Mouse (Mus musculus) limb, embryonic 14.5 days (tissue): ENCODE data around the gene Paox. TPM values are rescaled to one million over a fixed set of nuclear protein-coding genes. Genes with fewer than 3 reads are reported as not detected.
A peak's percentile ranks its signal among the peaks of the same experiment; 100 is the strongest.

ENCODE experiments used
- ATAC-seq: fragments of 200-750 bp; cut with Nextera tagmentation; 2 replicates; pipeline ENCODE4 v1.8.0; 2017; ENCODE audit warnings: low read depth, moderate number of reproducible peaks, moderate TSS enrichment; ENCODE audit not compliant: low FRiP score
- DNase-seq: peaks from one replicate; pipeline ENCODE4 v3.0.0-alpha.2; 2015; ENCODE audit warnings: low spot score
- H3K27ac ChIP-seq: fragments of 300-500 bp; sonication (generic); replicated peaks from 2 replicates; pipeline ENCODE4 v1.5.1; 2014; ENCODE audit warnings: low read depth, mild to moderate bottlenecking, low read length, moderate library complexity, mixed read lengths
- H3K27me3 ChIP-seq: fragments of 300-500 bp; sonication (generic); 2 replicates; pipeline ENCODE4 v1.6.1; 2014; ENCODE audit warnings: low read length, mixed read lengths; ENCODE audit not compliant: control insufficient read depth, insufficient read depth
- H3K36me3 ChIP-seq: fragments of 300-500 bp; sonication (generic); 2 replicates; pipeline ENCODE4 v1.6.1; 2014; ENCODE audit warnings: mild to moderate bottlenecking, low read length, moderate library complexity, mixed read lengths; ENCODE audit not compliant: control insufficient read depth, insufficient read depth
- H3K4me1 ChIP-seq: fragments of 300-500 bp; sonication (generic); 2 replicates; pipeline ENCODE4 v1.6.1; 2014; ENCODE audit warnings: antibody characterized with exemption, low read length, mixed read lengths; ENCODE audit not compliant: control insufficient read depth, insufficient read depth
- H3K4me2 ChIP-seq: fragments of 300-500 bp; sonication (generic); replicated peaks from 2 replicates; pipeline ENCODE4 v1.6.1; 2014; ENCODE audit warnings: low read depth, mild to moderate bottlenecking, low read length, moderate library complexity; ENCODE audit not compliant: severe bottlenecking
- H3K4me3 ChIP-seq: fragments of 300-500 bp; sonication (generic); replicated peaks from 2 replicates; pipeline ENCODE4 v1.5.1; 2014; ENCODE audit warnings: low read length
- H3K9ac ChIP-seq: fragments of 300-500 bp; sonication (generic); 2 replicates; pipeline ENCODE4 v1.6.1; 2014; ENCODE audit warnings: mild to moderate bottlenecking, low read depth, low read length, moderate library complexity; ENCODE audit not compliant: severe bottlenecking
- H3K9me3 ChIP-seq: fragments of 300-500 bp; sonication (generic); 2 replicates; pipeline ENCODE4 v1.6.1; 2016; ENCODE audit warnings: low read length; ENCODE audit not compliant: control insufficient read depth
- POLR2A ChIP-seq: fragments of 200-500 bp; IDR thresholded peaks from 2 replicates; pipeline ENCODE4 v1.8.0; 2012; ENCODE audit warnings: inconsistent platforms, mild to moderate bottlenecking, moderate library complexity, borderline replicate concordance; ENCODE audit not compliant: insufficient read depth, insufficient read length; ENCODE audit errors: extremely low read depth
- WGBS: fragments of 180-500 bp; shearing (Covaris S2); extraction: QIAGEN DNeasy Blood & Tissue Kit; methylation state at CpG from one replicate; pipeline ENCODE4 v1.1.7; 2014; 5-methylcytosine and 5-hydroxymethylcytosine counted together
- polyA plus RNA-seq, 2 experiments: library from polyadenylated mRNA; depleted of rRNA in 1 of 2; stranded (reverse) in 1 of 2; unstranded in 1 of 2; fragments of >200 nt; fragmentation: Nextera tagmentation in 1 of 2; extraction: Ambion mirVana in 1 of 2; gene quantifications; 2 replicates each; pipeline versions ENCODE4 v1.2.1 to v1.2.3; 2012 to 2014

Gene Paox
- polyA plus RNA-seq, 2 experiments, result 12.6 to 17.8 TPM

DNA sequence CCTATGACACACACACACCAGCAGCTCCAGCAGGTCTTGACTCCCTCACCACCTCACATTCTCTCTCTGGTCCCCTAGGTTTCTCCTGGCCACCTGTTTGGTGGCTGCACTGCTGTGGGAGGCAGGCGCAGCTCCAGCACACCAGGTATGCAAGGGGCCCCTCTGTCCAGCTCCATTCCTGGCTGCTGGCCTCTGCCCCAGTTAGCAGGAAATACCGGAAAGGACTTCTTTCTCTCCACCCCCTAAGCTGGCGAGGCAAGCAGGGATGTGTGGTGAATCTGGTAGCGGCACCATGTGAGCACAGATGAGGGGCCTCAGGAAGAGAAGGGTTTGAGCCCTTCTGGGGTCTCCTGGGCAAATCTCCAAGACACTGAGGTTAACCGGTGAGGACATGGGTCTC lies 20.6 kb upstream of the Paox start:
- ATAC-seq (no peak), DNase-seq (no peak)
- WGBS, result 41% methylated on average over 5 of the region's 5 CpGs
- Histone ChIP-seq H3K9me3 (no peaks in the 10 kb centered on the region), H3K27me3 (no peaks in the 10 kb centered on the region), H3K36me3 (no peaks in the 10 kb centered on the region), H3K9ac (no peak overlapping the region), H3K4me1 (no peaks in the 10 kb centered on the region), H3K4me2 (no peak overlapping the region), H3K27ac (no peak overlapping the region), H3K4me3 (no peak overlapping the region)
- no peak for TF ChIP-seq POLR2A

DNA sequence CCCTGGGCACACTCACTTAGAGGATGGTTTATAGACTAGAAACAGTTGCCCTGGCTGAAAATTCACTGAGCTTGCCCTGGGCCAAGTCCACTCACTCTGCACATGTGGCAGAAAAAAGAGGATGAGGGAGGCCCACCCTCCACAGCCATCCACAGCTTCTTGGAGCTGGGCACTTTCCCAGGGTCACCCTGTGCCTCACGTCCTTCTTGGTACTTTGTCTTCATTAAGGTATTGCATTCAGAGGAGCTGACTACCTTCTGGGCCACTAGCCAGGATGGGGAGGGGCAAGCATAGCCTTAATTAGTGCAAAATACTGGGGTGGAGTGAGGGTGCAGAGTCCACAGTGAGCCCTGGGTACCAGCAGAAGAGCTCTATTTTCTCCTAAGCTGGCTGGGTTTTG lies 20.0 kb upstream of the Paox start:
- Histone ChIP-seq H3K36me3 (no peaks in the 10 kb centered on the region), H3K4me1 (no peaks in the 10 kb centered on the region), H3K27me3 (no peaks in the 10 kb centered on the region), H3K4me3 (no peak overlapping the region), H3K9ac (no peak overlapping the region), H3K27ac (no peak overlapping the region), H3K4me2 (no peak overlapping the region), H3K9me3 (no peaks in the 10 kb centered on the region)
- WGBS, result 24% methylated on average over 1 of the region's 1 CpGs
- no peak for DNase-seq
- no peak for TF ChIP-seq POLR2A
- ATAC-seq, result no peak

DNA sequence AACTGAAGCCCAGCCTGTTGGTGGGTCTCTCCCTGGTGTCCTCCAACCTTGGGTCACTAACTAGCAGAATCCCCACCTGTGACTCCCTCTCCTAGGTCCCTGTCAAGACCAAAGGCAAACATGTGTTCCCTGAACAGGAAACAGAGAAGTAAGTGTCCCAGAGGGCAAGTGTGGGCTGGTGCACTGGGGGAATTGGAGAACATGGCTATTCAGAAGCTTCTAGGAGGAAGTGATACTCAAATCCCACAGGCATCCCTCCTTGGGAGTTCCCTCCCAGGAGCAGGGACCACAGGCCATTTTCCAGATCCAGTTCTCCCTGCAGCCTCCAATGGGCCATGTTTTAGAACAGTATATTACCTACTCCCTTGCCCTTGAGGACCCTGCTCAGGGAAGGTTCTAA lies 19.5 kb upstream of the Paox start:
- no peak overlapping the region for H3K9ac ChIP-seq
- no peak overlapping the region for H3K27ac ChIP-seq
- H3K36me3 ChIP-seq, result no peaks in the 10 kb centered on the region
- no peak for TF ChIP-seq POLR2A
- no peak for DNase-seq
- no peak overlapping the region for H3K4me2 ChIP-seq
- no peaks in the 10 kb centered on the region for H3K27me3 ChIP-seq
- no peaks in the 10 kb centered on the region for H3K9me3 ChIP-seq
- no peaks in the 10 kb centered on the region for H3K4me1 ChIP-seq
- ATAC-seq, result no peak
- H3K4me3 ChIP-seq, result no peak overlapping the region

DNA sequence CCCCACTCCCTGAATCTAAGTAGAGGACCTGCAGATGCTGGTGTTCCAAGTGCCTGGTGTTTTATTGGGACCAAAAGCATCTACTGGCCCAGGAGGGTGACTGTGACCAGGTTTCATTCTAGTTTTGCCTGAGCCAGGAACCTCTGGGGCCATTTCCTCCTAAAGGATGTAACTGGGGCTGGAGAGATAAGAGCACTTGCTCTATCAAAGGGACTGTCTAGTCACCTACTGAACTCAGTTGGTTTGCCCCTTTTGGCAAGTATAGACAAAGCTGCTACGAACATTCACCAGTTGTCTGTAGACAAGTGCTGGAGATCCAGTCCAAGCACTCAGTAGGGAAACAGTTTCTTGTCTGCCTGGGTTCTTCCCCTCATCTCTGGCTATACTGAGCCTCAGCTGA lies 17.1 kb upstream of the Paox start:
- no peak overlapping the region for H3K9ac ChIP-seq
- H3K36me3 ChIP-seq, result no peaks in the 10 kb centered on the region
- H3K27ac ChIP-seq, result no peak overlapping the region
- WGBS, result 100% methylated on average over 1 of the region's 1 CpGs
- H3K4me1 ChIP-seq, result 0 out of 2 replicates have a peak, but pooled peaks cover 3% of the 10 kb centered on the region
- H3K9me3 ChIP-seq, result no peaks in the 10 kb centered on the region
- no peaks in the 10 kb centered on the region for H3K27me3 ChIP-seq
- DNase-seq (no peak), ATAC-seq (no peak)
- no peak for TF ChIP-seq POLR2A
- H3K4me2 ChIP-seq, result no peak overlapping the region
- no peak overlapping the region for H3K4me3 ChIP-seq

DNA sequence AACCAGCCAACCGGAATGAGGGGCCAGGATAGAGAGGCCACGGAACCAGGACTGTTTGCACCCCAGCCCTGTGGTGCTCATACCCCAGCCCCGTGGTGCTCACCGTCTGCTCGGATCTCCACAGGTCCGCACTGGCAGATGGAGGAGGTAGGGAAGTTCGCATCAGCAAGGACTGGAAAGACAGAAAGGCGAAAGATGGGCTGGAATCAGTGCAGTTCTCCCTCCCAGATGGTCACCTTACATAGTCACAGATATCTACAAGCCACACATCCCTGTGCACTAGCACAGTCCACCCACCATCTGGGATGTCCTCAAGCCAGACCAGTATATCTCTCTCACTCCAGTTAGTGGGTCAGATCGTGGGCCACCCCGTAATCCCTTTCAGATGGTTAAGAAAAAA lies 14.1 kb upstream of the Paox start:
- WGBS, result 72% methylated on average over 10 of the region's 10 CpGs
- peak overlapping the region; percentile 42 for H3K4me3 ChIP-seq
- H3K9ac ChIP-seq, result peak overlapping the region; percentile 62; the same call in 1 of the 2 replicates
- H3K27ac ChIP-seq, result no peak overlapping the region
- H3K4me2 ChIP-seq, result peak overlapping the region; percentile 76
- DNase-seq (no peak), ATAC-seq (no peak)
- H3K27me3 ChIP-seq, result no peaks in the 10 kb centered on the region
- H3K36me3 ChIP-seq, result peaks cover 13% of the 10 kb centered on the region
- H3K4me1 ChIP-seq, result 0 out of 2 replicates have a peak, but pooled peaks cover 3% of the 10 kb centered on the region
- no peak for TF ChIP-seq POLR2A
- H3K9me3 ChIP-seq, result no peaks in the 10 kb centered on the region
